ENCODE assay signal across 22 mouse cellular contexts in the genomic region with DNA sequence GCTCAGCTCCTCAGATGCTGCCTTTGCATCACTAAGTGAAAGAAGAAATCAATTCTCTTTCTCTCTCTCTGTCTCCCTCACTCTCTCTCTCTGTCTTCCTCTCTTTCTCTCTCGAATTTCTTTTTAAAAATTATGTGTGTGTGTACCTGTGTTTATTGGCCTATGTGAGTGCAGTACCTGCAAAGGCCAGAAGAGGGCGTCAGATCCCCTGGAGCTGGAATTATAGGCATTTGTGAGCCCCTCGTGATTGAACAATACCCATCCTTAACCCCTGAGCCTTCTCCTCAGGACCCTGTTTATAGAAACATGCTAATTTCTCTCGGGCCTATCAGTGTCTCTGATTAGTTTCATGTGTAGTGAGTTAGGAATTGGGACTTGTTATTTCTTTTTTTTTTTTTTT. TPM values are rescaled to one million over a fixed set of nuclear protein-coding genes. Genes with fewer than 3 reads are reported as not detected.
DNase-seq lines count a peak whose midpoint lies in the region; ATAC-seq and TF ChIP-seq lines count a peak whose summit lies in the region.
"Had no signal": no experiment of that assay in that cellular context is flagged by ENCODE, and none has a peak within 500 bp of the region (broad histone marks: within the 10 kb centered on the region; RNA-seq: fewer than 3 reads in every experiment).

No protein-coding gene starts in this region.

- in situ Hi-C loops in ES-E14 (cut with MboI; ENCODE audit: low sequenced_read_pairs in 2 of 2, unreplicated experiment in 2 of 2), result no loop called here

- 55% methylated on average over 4 of the region's 4 CpGs for WGBS in kidney, postnatal 0 days
- WGBS in kidney, embryonic 16.5 days, result 66% methylated on average over 4 of the region's 4 CpGs
- 59% methylated on average over 4 of the region's 4 CpGs for WGBS in midbrain, postnatal 0 days
- WGBS in midbrain, embryonic 13.5 days, result 63% methylated on average over 4 of the region's 4 CpGs

- no peaks in the 10 kb centered on the region for H3K36me3 ChIP-seq in kidney, postnatal 0 days (ENCODE audit: insufficient read depth, low read length)
- H3K36me3 ChIP-seq in kidney, embryonic 16.5 days (ENCODE audit: insufficient read depth, low read length), result no peaks in the 10 kb centered on the region
- no peaks in the 10 kb centered on the region for H3K36me3 ChIP-seq in midbrain, postnatal 0 days (ENCODE audit: insufficient read depth, low read length)
- no peaks in the 10 kb centered on the region for H3K36me3 ChIP-seq in midbrain, embryonic 13.5 days
- H3K36me3 ChIP-seq in ES-E14 (ENCODE audit: control insufficient read depth, insufficient read depth, low read length, poor library complexity, severe bottlenecking), result no peaks in the 10 kb centered on the region
- H3K36me3 ChIP-seq: embryonic facial prominence, embryonic 12.5 days; lung, embryonic 15.5 days; midbrain, embryonic 10.5 days; neural tube, embryonic 12.5 days had no signal

- DNase-seq in kidney, postnatal 0 days (ENCODE audit: low spot score), result no peak
- DNase-seq in midbrain, postnatal 0 days (ENCODE audit: low spot score), result no peak
- DNase-seq in ES-E14 (ENCODE audit: low read depth, low spot score), result no peak
- no peak for DNase-seq in urinary bladder, postnatal 4 days (ENCODE audit: low spot score in 2 of 2)
- DNase-seq in kidney, adult 9 months, result no peak
- DNase-seq: adrenal gland, adult 8-10 months; cerebellum, adult 9-10 months; gastrocnemius, postnatal 25 days; thymus, adult 2 months had no signal

- H3K27me3 ChIP-seq in kidney, postnatal 0 days (ENCODE audit: insufficient read depth, low read length), result peaks cover 8% of the 10 kb centered on the region
- peaks cover 12% of the 10 kb centered on the region for H3K27me3 ChIP-seq in kidney, embryonic 16.5 days (ENCODE audit: insufficient read depth, low read length)
- H3K27me3 ChIP-seq in midbrain, postnatal 0 days (ENCODE audit: insufficient read depth, low read length), result peaks cover 13% of the 10 kb centered on the region
- H3K27me3 ChIP-seq in midbrain, embryonic 13.5 days, result peaks cover 24% of the 10 kb centered on the region

- no peak for ATAC-seq in kidney, postnatal 0 days (replicated peaks; ENCODE audit: low FRiP score, low read depth)
- no peak for ATAC-seq in kidney, embryonic 16.5 days (ENCODE audit: low FRiP score, low TSS enrichment)
- ATAC-seq in midbrain, postnatal 0 days (ENCODE audit: low FRiP score), result no peak
- no peak for ATAC-seq in midbrain, embryonic 13.5 days
- ATAC-seq: forebrain, embryonic 14.5 days; inflammation-experienced regulatory T-cells, adult 6 months had no signal

- H3K9me3 ChIP-seq in kidney, postnatal 0 days (replicated peaks; ENCODE audit: low read length), result no peaks in the 10 kb centered on the region
- H3K9me3 ChIP-seq in kidney, embryonic 16.5 days (ENCODE audit: low read length), result no peaks in the 10 kb centered on the region
- H3K9me3 ChIP-seq in midbrain, postnatal 0 days (ENCODE audit: low read length), result no peaks in the 10 kb centered on the region
- no peaks in the 10 kb centered on the region for H3K9me3 ChIP-seq in midbrain, embryonic 13.5 days
- H3K9me3 ChIP-seq in ES-E14 (ENCODE audit: control insufficient read depth, insufficient read depth, low read depth, low read length), result no peaks in the 10 kb centered on the region
- H3K9me3 ChIP-seq: embryonic facial prominence, embryonic 12.5 days; lung, embryonic 15.5 days; midbrain, embryonic 10.5 days; neural tube, embryonic 12.5 days had no signal

- no peak overlapping the region for H3K27ac ChIP-seq in kidney, postnatal 0 days
- no peak overlapping the region for H3K27ac ChIP-seq in kidney, embryonic 16.5 days (ENCODE audit: low read length)
- no peak overlapping the region for H3K27ac ChIP-seq in midbrain, postnatal 0 days (ENCODE audit: low read depth, low read length)
- H3K27ac ChIP-seq in midbrain, embryonic 13.5 days, result no peak overlapping the region
- H3K27ac ChIP-seq in ES-E14 (ENCODE audit: insufficient read depth, low read depth, low read length, poor library complexity, severe bottlenecking), result no peak overlapping the region
- H3K27ac ChIP-seq: embryonic facial prominence, embryonic 12.5 days; lung, embryonic 15.5 days; macrophage; midbrain, embryonic 10.5 days; neural tube, embryonic 12.5 days had no signal

- TF ChIP-seq CTCF in kidney, postnatal 0 days (IDR thresholded peaks at IDR 0.05; ENCODE audit: low read depth), result peak; percentile 31; the same call in 1 of the 2 replicates
- peak; percentile 49 for TF ChIP-seq CTCF in midbrain, postnatal 0 days (IDR thresholded peaks at IDR 0.05)

- no peak overlapping the region for H3K4me3 ChIP-seq in kidney, postnatal 0 days (replicated peaks; ENCODE audit: low read depth, low read length)
- H3K4me3 ChIP-seq in kidney, embryonic 16.5 days (ENCODE audit: low read length), result no peak overlapping the region
- no peak overlapping the region for H3K4me3 ChIP-seq in midbrain, postnatal 0 days (ENCODE audit: low read depth, low read length)
- no peak overlapping the region for H3K4me3 ChIP-seq in midbrain, embryonic 13.5 days (replicated peaks)
- no peak overlapping the region for H3K4me3 ChIP-seq in ES-E14 (ENCODE audit: insufficient read depth in 1 of 2, low read depth in 1 of 2, low read length in 2 of 2, poor library complexity in 1 of 2, severe bottlenecking in 1 of 2)
- H3K4me3 ChIP-seq: embryonic facial prominence, embryonic 12.5 days; erythroblast, embryonic 14.5 days; lung, embryonic 15.5 days; midbrain, embryonic 10.5 days; neural tube, embryonic 12.5 days had no signal

- no peak overlapping the region for H3K4me2 ChIP-seq in kidney, postnatal 0 days (ENCODE audit: low read length)
- no peak overlapping the region for H3K4me2 ChIP-seq in kidney, embryonic 16.5 days (replicated peaks; ENCODE audit: low read depth, low read length)
- no peak overlapping the region for H3K4me2 ChIP-seq in midbrain, postnatal 0 days (ENCODE audit: low read depth, low read length, poor library complexity, severe bottlenecking)
- no peak overlapping the region for H3K4me2 ChIP-seq in midbrain, embryonic 13.5 days (replicated peaks)
- H3K4me2 ChIP-seq: embryonic facial prominence, embryonic 12.5 days; lung, embryonic 15.5 days; neural tube, embryonic 12.5 days had no signal

- H3K9ac ChIP-seq in kidney, postnatal 0 days (ENCODE audit: low read depth, low read length), result no peak overlapping the region
- no peak overlapping the region for H3K9ac ChIP-seq in kidney, embryonic 16.5 days (replicated peaks; ENCODE audit: low read length)
- H3K9ac ChIP-seq in midbrain, postnatal 0 days (replicated peaks; ENCODE audit: low read length, poor library complexity, severe bottlenecking), result no peak overlapping the region
- no peak overlapping the region for H3K9ac ChIP-seq in midbrain, embryonic 13.5 days (replicated peaks)
- H3K9ac ChIP-seq in ES-E14 (ENCODE audit: insufficient read depth, low read depth, low read length, poor library complexity, severe bottlenecking), result no peak overlapping the region
- H3K9ac ChIP-seq: embryonic facial prominence, embryonic 12.5 days; lung, embryonic 15.5 days; neural tube, embryonic 12.5 days had no signal

- H3K4me1 ChIP-seq in kidney, postnatal 0 days (replicated peaks; ENCODE audit: insufficient read depth, low read length), result no peaks in the 10 kb centered on the region
- no peaks in the 10 kb centered on the region; the same call in 1 of the 2 replicates for H3K4me1 ChIP-seq in kidney, embryonic 16.5 days (ENCODE audit: insufficient read depth, low read length)
- no peaks in the 10 kb centered on the region for H3K4me1 ChIP-seq in midbrain, postnatal 0 days (ENCODE audit: insufficient read depth, low read length)
- no peaks in the 10 kb centered on the region for H3K4me1 ChIP-seq in midbrain, embryonic 13.5 days (replicated peaks)
- peaks cover 0 to 19% of the 10 kb centered on the region in 2 experiments; a peak in 2 of 4 replicates for H3K4me1 ChIP-seq in ES-E14 (ENCODE audit: control insufficient read depth in 2 of 2, insufficient read depth in 2 of 2, low read length in 2 of 2, poor library complexity in 1 of 2)
- H3K4me1 ChIP-seq: embryonic facial prominence, embryonic 12.5 days; lung, embryonic 15.5 days; midbrain, embryonic 10.5 days had no signal

TF ChIP-seq in ES-E14, 5 proteins besides CTCF, POLR2A, EP300 and RAD21:
- TF ChIP-seq MAFK (IDR thresholded peaks at IDR 0.05; ENCODE audit: insufficient read depth, low read depth, low read length), result no peak
- TF ChIP-seq ZNF384 (IDR thresholded peaks at IDR 0.05; ENCODE audit: low read depth, low read length), result peak; percentile 78
- TF ChIP-seq ZC3H11A (IDR thresholded peaks at IDR 0.05; ENCODE audit: borderline replicate concordance, low read depth, low read length), result 0 out of 2 replicates have a peak, but pooled peaks have one; percentile 34
- TF ChIP-seq HCFC1 (IDR thresholded peaks at IDR 0.05; ENCODE audit: borderline replicate concordance, insufficient read depth, low read length), result no peak
- TF ChIP-seq CHD2 (IDR thresholded peaks at IDR 0.05; ENCODE audit: low read depth, low read length), result no peak

RNA-seq across cellular contexts. Expression of a gene that starts 6.0 kb away (rescaled TPM):
- 0.68 and 1.0 TPM in 2 replicates for polyA plus RNA-seq in kidney, postnatal 0 days (2015; fragmentation: Nextera tagmentation; extraction: Ambion mirVana)
- polyA plus RNA-seq in kidney, embryonic 16.5 days (2015; fragmentation: Nextera tagmentation; extraction: Ambion mirVana), result 0.24 and 0.34 TPM in 2 replicates
- 0.60 and 1.5 TPM in 2 replicates for total RNA-seq in midbrain, postnatal 0 days (2014; rRNA removed)
- polyA plus RNA-seq in midbrain, postnatal 0 days (2015; fragmentation: Nextera tagmentation; extraction: Ambion mirVana), result 0.29 and 0.37 TPM in 2 replicates
- 0.05 and 0.15 TPM in 2 replicates for polyA plus RNA-seq in midbrain, embryonic 13.5 days (2015; fragmentation: Nextera tagmentation; extraction: Ambion mirVana)
- total RNA-seq in ES-E14 (2012; rRNA removed), result 4.9 and 10.2 TPM in 2 replicates
- total RNA-seq: monocyte, adult 5-6 weeks had no signal
- polyA plus RNA-seq: erythroblast, embryonic 14.5 days; hindbrain, embryonic 11.5 days; kidney, embryonic 14.5 days; macrophage had no signal
